Mouse (Mus musculus): ENCODE data around the gene Palm2. TPM values are rescaled to one million over a fixed set of nuclear protein-coding genes. Genes with fewer than 3 reads are reported as not detected.

Gene Palm2
- polyA plus RNA-seq, 1 experiment: 0.95 TPM

- Histone ChIP-seq H3K27ac (ENCODE audit: insufficient read depth, low read depth, low read length) (no peak overlapping the region), H3K4me1 (ENCODE audit: control insufficient read depth, insufficient read depth, low read length) (no peaks in the 10 kb centered on the region), H3K4me3 (ENCODE audit: insufficient read depth, low read length) (no peak overlapping the region)
- TF ChIP-seq POLR2A (IDR thresholded peaks at IDR 0.05; ENCODE audit: borderline replicate concordance, low read depth, low read length) (no peak), CTCF (IDR thresholded peaks at IDR 0.05; ENCODE audit: low read depth, low read length) (no peak)
These were observed 317.0 kb downstream of the Palm2 start for GRCm38 (mm10) chr4:57751054-57751453.

DNA sequence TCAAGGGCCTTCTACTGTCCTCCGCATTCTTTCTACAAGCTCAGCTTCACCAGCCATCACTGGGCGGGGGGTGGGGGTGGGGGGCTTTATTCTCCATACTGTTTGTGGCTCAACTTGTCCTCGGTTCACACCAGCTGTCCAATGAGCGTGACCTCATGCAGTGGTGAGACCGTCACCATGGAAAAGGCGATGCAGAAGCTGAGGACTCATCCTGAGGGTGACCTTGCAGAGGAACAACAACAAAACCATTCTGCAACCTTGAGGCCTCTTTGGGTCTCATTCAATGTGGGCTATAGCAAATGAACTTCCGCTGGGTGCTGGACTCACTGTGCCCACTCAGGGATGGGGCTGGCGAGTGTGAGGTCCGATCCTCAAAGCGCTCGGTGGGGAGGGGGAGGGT lies 317.5 kb downstream of the Palm2 start:
- H3K27ac ChIP-seq (ENCODE audit: insufficient read depth, low read depth, low read length): no peak overlapping the region
- no peak overlapping the region for H3K4me3 ChIP-seq (ENCODE audit: insufficient read depth, low read length)
- TF ChIP-seq POLR2A (IDR thresholded peaks at IDR 0.05; ENCODE audit: borderline replicate concordance, low read depth, low read length): no peak
- TF ChIP-seq CTCF (IDR thresholded peaks at IDR 0.05; ENCODE audit: low read depth, low read length): no peak
- no peaks in the 10 kb centered on the region for H3K4me1 ChIP-seq (ENCODE audit: control insufficient read depth, insufficient read depth, low read length)

DNA sequence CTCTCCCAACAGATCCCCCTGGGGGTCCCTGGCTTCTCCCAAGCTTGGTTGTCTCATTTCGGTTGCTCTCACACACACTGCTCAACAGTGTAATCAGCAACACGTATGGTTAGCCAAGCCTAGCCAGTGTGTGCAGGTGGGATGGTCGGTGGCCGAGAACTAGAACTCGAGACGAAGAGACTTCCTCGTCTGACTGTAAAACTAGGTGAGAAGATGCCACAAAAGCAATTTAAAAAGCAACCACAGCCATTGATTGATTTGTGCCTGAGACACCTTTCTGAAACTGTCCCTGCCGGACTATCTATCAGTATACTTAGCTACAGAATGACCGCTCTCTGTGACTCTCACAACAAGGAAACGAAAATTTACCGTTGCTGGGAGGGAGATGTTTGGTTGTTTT lies 321.0 kb downstream of the Palm2 start:
- no peak for TF ChIP-seq POLR2A (IDR thresholded peaks at IDR 0.05; ENCODE audit: borderline replicate concordance, low read depth, low read length)
- no peak for TF ChIP-seq CTCF (IDR thresholded peaks at IDR 0.05; ENCODE audit: low read depth, low read length)
- Histone ChIP-seq H3K4me3 (ENCODE audit: insufficient read depth, low read length) (no peak overlapping the region), H3K27ac (ENCODE audit: insufficient read depth, low read depth, low read length) (no peak overlapping the region), H3K4me1 (ENCODE audit: control insufficient read depth, insufficient read depth, low read length) (no peaks in the 10 kb centered on the region)

- Histone ChIP-seq H3K4me3 (ENCODE audit: insufficient read depth, low read length) (no peak overlapping the region), H3K4me1 (ENCODE audit: control insufficient read depth, insufficient read depth, low read length) (no peaks in the 10 kb centered on the region), H3K27ac (ENCODE audit: insufficient read depth, low read depth, low read length) (no peak overlapping the region)
- TF ChIP-seq CTCF (IDR thresholded peaks at IDR 0.05; ENCODE audit: low read depth, low read length) (no peak), POLR2A (IDR thresholded peaks at IDR 0.05; ENCODE audit: borderline replicate concordance, low read depth, low read length) (no peak)
These were observed 323.9 kb downstream of the Palm2 start for GRCm38 (mm10) chr4:57757997-57758396.

Other genes with a start within 250 kb of the Palm2 start
- gene Ptpn3, start 132.4 kb upstream of the Palm2 start, polyA plus RNA-seq (2012; ENCODE audit: insufficient read depth, insufficient read length, missing spikeins): 0.27 TPM in 1 of 2 replicates, not detected in the other
- gene Pakap, start 133.9 kb downstream of the Palm2 start, polyA plus RNA-seq (2012; ENCODE audit: insufficient read depth, insufficient read length, missing spikeins): not detected in 2 replicates